Mouse (Mus musculus) cerebellum, adult 2 months (tissue): Measurements from ENCODE around the gene Fer1l4. TPM values are rescaled to one million over a fixed set of nuclear protein-coding genes. Genes with fewer than 3 reads are reported as not detected.

ENCODE experiments used
- DNase-seq, 2 experiments: peaks; one replicate each; pipeline ENCODE4 v3.0.0; 2021
- H3K27ac ChIP-seq: fragments of 200-500 bp; 2 replicates; pipeline ENCODE4 v1.5.1; 2012; ENCODE audit warnings: low read length, control low read depth, inconsistent platforms; ENCODE audit not compliant: insufficient read depth
- H3K27me3 ChIP-seq: fragments of 200-500 bp; 2 replicates; pipeline ENCODE4 v1.6.1; 2012; ENCODE audit warnings: inconsistent platforms, mild to moderate bottlenecking, low read length, moderate library complexity; ENCODE audit not compliant: control insufficient read depth, insufficient read depth
- H3K4me1 ChIP-seq: fragments of 200-500 bp; 2 replicates; pipeline ENCODE4 v1.6.1; 2011; ENCODE audit warnings: low read length; ENCODE audit not compliant: control insufficient read depth, insufficient read depth
- H3K4me3 ChIP-seq: fragments of 200-500 bp; replicated peaks from 2 replicates; pipeline ENCODE3; 2011; ENCODE audit warnings: mild to moderate bottlenecking, low read depth, low read length, control low read depth; ENCODE audit not compliant: insufficient read depth
- CTCF ChIP-seq: fragments of 200-500 bp; IDR thresholded peaks from 2 replicates; pipeline ENCODE4 v1.5.1; 2011; ENCODE audit warnings: low read depth, mild to moderate bottlenecking, control low read depth, low read length, moderate library complexity, borderline replicate concordance; ENCODE audit not compliant: insufficient read depth
- POLR2A ChIP-seq: fragments of 200-500 bp; IDR thresholded peaks from 2 replicates; pipeline ENCODE4 v1.6.1; 2011; ENCODE audit warnings: low read length, control low read depth, borderline replicate concordance; ENCODE audit not compliant: insufficient read depth
- WGBS: fragments of 180-500 bp; shearing (Covaris S2); methylation state at CpG from one replicate; pipeline ENCODE4 v1.1.7; 2018; 5-methylcytosine and 5-hydroxymethylcytosine counted together
- polyA plus RNA-seq: library from polyadenylated mRNA; depleted of rRNA; stranded (reverse); fragments of >200 nt; gene quantifications from 2 replicates; pipeline ENCODE4 v1.2.3, GENCODE M21; 2012

Fer1l4 gene
- polyA plus RNA-seq, 1 experiment, result 0.23 TPM

- no peaks in the 10 kb centered on the region for H3K27me3 ChIP-seq
- WGBS, result 64% methylated on average over 16 of the region's 16 CpGs
- no peak for DNase-seq
- TF ChIP-seq CTCF (no peak), POLR2A (no peak)
- H3K4me1 ChIP-seq, result peaks cover 34% of the 10 kb centered on the region
- no peak overlapping the region for H3K4me3 ChIP-seq
- no peak overlapping the region for H3K27ac ChIP-seq
These were observed 25.9 kb upstream of the Fer1l4 start for GRCm38 (mm10) chr2:156078421-156079182.

GRCm38 (mm10) chr2:156077461-156077860 is 24.7 kb upstream of the Fer1l4 start:
- TF ChIP-seq POLR2A (no peak), CTCF (no peak)
- 92% methylated on average over 7 of the region's 7 CpGs for WGBS
- no peak overlapping the region for H3K4me3 ChIP-seq
- H3K4me1 ChIP-seq, result peaks cover 34% of the 10 kb centered on the region
- no peaks in the 10 kb centered on the region for H3K27me3 ChIP-seq
- no peak overlapping the region for H3K27ac ChIP-seq
- DNase-seq, result no peak

- peaks cover 11% of the 10 kb centered on the region for H3K4me1 ChIP-seq
- H3K27me3 ChIP-seq, result no peaks in the 10 kb centered on the region
- DNase-seq, result no peak
- WGBS, result 91% methylated on average over 15 of the region's 15 CpGs
- H3K27ac ChIP-seq, result no peak overlapping the region
- no peak overlapping the region for H3K4me3 ChIP-seq
- TF ChIP-seq POLR2A (no peak), CTCF (no peak)
These were observed 21.0 kb upstream of the Fer1l4 start for GRCm38 (mm10) chr2:156073725-156074124.

- Histone ChIP-seq H3K27me3 (no peaks in the 10 kb centered on the region), H3K27ac (no peak overlapping the region), H3K4me3 (no peak overlapping the region), H3K4me1 (peaks cover 11% of the 10 kb centered on the region)
- no peak for DNase-seq
- TF ChIP-seq POLR2A (no peak), CTCF (no peak)
- WGBS, result 95% methylated on average over 10 of the region's 10 CpGs
These were observed 18.5 kb upstream of the Fer1l4 start for GRCm38 (mm10) chr2:156071236-156071635.

GRCm38 (mm10) chr2:156067916-156068315 is 15.2 kb upstream of the Fer1l4 start:
- Histone ChIP-seq H3K27me3 (no peaks in the 10 kb centered on the region), H3K4me1 (peaks cover 11% of the 10 kb centered on the region), H3K27ac (0 out of 2 replicates have a peak overlapping the region, but pooled peaks have one; percentile 2), H3K4me3 (no peak overlapping the region)
- WGBS, result 7% methylated on average over 10 of the region's 10 CpGs
- peak; percentile 71 to 76 for DNase-seq
- no peak for TF ChIP-seq CTCF
- no peak for TF ChIP-seq POLR2A

GRCm38 (mm10) chr2:156066126-156066525 is 13.4 kb upstream of the Fer1l4 start:
- TF ChIP-seq CTCF (no peak), POLR2A (no peak)
- no peaks in the 10 kb centered on the region for H3K27me3 ChIP-seq
- peak in 1 of 2 experiments; percentile 23 for DNase-seq
- peaks cover 11% of the 10 kb centered on the region for H3K4me1 ChIP-seq
- no peak overlapping the region for H3K27ac ChIP-seq
- no peak overlapping the region for H3K4me3 ChIP-seq
- WGBS, result 52% methylated on average over 10 of the region's 10 CpGs

- peak; percentile 64 to 75 for DNase-seq
- TF ChIP-seq CTCF (no peak), POLR2A (no peak)
- peak within 1 kb of the TSS; percentile 57 for H3K4me3 ChIP-seq
These were observed 12.6 kb upstream of the Fer1l4 start, which contains the start of gene Spag4 for GRCm38 (mm10) chr2:156065099-156066041. Gene Spag4 (plus strand): TSS chr2:156065175.

More at GRCm38 (mm10) chr2:156065099-156066041, 12.6 kb upstream of the Fer1l4 start, which contains the start of gene Spag4:
- H3K27ac ChIP-seq, result 0 out of 2 replicates have a peak within 1 kb of the TSS, but pooled peaks have one; percentile 2
- under 1% methylated on average over 81 of the region's 81 CpGs for WGBS
- no peaks in the 10 kb centered on the region; the same call in 1 of the 2 replicates for H3K27me3 ChIP-seq
- H3K4me1 ChIP-seq, result peaks cover 11% of the 10 kb centered on the region
